Mouse (Mus musculus) retina, postnatal 1 day (tissue): ENCODE measurements around the gene Eci1.
"Not testable (repeated sequence)": the region's sequence is repeated elsewhere in the genome, so short reads cannot be mapped to it uniquely, and the experiment has no call there.

Experiments used
- DNase-seq: peaks from one replicate; pipeline ENCODE4 v3.0.0-alpha.2; 2012

Gene Eci1

DNA sequence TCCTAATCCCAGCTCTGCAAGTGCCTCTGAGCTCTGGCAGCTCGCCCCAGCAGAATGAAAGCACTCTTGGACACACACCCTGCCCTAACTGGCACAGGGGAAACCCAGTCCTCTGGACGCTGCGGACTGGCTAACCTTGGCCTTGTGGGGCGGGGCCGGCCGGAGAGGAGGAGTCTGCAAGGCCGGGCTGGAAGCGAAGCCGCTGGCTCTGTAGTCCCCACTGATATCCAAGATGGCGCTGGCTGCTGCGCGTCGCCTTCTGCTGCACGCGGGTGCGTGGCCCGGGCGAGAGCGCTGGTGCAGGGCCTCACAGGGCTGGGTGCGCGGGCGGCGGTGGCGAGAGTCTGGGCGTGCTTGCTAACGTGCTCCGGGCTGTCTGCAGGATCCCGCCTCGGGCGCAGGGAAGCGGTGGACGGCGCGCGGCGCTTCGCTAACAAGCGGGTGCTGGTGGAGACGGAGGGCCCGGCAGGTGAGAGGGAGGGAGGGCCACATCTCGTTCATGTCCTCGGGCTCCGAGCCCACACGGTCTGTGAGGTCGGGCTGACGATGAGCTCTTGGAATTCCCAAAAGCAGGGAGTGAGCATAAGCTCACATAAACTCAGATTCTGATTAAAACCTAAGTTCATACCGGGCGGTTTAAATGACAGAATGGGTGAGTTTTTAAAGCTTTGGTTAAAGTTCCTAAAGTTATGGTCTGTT is at the start of gene Eci1:
Eci1 (plus strand) TSS at position 171 of the 699 bp plus-strand sequence.
- DNase-seq = peak; percentile 97

- DNase-seq = no peak
These were observed 47.9 kb upstream of the Eci1 start for GRCm38 (mm10) chr17:24378496-24378895.

- no peak for DNase-seq
These were observed 42.7 kb upstream of the Eci1 start for GRCm38 (mm10) chr17:24383789-24384188.

DNA sequence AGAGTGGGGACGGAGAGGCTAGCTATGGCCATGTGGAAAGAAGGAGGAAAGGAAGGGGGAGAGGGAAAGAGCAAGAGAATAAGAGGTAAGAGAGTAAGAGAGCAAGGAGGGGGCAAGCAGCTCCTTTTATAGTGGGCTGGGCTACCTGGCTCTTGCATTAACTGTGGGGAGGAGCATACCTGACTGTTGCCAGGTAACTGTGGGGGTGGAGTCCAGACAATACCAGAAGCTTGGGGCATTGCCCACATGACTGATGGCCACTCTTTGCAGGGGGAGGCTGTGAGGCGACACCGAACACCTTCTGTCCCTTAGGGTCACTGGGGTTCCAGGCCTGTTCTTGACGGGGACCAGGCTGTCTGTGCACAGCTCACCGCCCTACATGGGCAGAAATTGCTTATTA is 37.7 kb upstream of the Eci1 start:
- DNase-seq = no peak

DNA sequence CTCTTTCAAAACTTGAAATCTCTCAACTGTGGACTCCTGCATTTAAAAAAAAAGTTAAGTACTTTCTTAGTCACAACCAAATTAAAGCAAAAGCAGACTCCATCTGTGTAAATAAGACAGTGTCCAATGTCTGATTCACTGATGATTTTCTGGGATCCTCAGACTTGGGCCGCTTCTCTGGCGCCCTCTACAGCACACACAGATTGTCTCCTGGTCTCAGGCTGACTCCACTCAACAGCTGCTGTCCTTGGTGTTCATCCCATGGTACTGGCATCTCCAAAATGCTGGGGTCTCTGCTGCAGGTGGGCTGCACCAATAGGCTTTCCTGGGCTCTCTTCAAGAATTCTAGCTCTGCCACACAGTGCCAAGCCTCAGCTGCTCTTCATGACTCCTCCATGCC is 36.6 kb upstream of the Eci1 start:
- DNase-seq = peak; percentile 61

GRCm38 (mm10) chr17:24391149-24391548 is 35.3 kb upstream of the Eci1 start:
- peak; percentile 38 for DNase-seq

DNA sequence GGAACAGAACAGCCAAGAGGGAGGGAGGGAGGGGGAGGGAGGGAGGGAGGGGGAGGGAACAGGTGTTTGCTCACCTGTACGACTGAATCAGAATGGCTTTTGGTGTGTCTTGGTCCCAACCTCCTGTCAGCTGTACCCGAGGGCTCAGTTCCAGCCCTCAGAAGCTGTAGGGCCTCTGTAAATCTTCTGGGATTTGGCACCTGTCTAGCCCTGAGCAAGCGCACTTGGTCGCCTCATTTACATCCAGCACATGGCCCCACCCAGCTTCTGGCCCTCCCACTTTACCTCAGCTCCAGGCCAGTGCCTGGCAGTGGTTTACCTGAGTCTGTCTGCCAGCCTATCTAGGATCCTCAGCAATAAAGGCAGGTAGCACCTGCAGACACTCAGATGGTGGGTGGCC is 32.9 kb upstream of the Eci1 start:
- no peak for DNase-seq

GRCm38 (mm10) chr17:24394456-24394855 is 32.0 kb upstream of the Eci1 start:
- no peak for DNase-seq

DNA sequence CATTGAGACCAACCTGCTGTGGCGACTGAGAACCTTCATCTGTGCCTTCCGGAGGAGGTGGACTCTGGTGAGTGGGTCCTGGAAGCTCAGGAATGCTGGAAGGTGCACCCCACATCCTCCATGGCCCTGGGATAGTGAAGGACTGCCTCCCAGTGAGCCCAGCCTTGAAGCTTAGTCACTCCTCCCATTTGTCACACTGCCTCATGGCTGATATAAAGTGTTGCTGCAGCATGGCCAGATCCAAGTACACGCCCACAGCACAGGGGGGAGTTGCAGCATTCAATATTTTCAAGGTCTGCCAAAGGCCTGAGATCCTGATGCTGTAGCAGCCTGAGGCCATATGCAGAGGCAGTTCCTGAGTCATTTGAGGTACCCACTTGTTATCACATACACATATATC is 24.1 kb upstream of the Eci1 start:
- DNase-seq = no peak

DNA sequence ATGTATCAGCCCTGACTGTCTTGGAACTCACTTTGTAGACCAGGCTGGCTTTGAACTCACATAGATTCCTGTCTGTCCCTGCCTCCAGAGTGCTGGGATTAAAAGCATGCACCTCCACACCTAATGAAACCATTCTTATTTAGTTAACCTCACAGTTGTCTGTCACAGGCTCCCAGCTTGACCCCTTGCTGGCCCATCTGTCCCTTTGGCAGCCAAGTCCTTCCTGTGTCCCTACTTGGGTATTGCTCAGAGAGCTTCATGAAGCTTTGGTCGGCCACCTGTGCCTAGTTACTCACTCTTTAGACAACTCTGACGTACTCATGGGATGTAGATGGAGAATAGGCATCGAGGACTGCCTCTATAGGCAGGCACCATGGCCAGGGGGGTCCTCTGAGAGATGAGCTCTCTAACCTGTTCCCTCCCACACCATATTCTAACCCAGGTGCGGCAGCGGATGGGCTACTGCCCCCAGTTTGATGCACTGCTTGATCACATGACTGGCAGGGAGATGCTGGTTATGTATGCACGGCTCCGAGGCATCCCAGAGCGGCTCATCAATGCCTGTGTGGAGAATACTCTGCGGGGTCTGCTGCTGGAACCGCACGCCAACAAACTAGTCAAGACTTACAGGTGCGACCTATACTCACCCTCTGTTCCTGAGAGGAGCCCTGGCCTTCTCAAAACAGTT is 19.2 kb upstream of the Eci1 start:
- DNase-seq = no peak

- no peak for DNase-seq
These were observed 12.8 kb upstream of the Eci1 start for GRCm38 (mm10) chr17:24413557-24414211.

DNA sequence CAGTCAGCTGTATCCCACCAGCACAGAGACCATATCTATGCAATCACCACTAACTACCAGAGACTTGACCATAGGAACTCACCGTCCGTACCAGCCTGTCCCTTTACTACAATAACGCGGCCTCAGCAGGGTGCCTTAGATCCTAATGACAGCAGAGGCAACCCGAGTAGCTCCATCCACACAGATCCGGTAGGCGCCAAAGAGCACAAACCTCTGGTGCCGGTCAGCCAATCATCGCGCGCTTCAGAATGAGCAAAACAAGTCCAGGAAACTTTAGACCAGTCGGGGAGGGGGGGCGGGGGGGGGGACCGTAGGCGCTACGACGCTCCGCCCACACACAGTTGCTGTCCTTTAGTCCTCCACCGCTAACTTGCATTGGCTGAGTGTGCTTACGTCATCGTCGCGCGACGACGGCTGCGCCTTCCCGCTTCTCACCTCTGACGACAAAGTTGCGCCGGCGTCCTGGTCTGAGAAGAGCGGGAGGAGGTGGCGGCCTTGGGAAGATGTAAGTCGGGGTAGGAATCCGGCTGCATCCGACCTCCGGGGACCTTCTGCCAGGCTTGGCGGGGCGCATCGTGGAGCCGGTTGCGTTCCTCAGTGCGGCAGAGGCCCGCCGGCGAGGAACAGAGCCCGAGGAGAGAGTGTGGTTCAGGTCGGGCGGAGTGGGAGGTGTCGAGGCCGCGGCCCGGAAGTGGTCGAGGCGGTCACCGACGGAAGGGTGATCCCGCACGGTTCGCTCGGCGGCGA is 12.0 kb upstream of the Eci1 start, which contains the start of gene Rnps1:
Rnps1 (plus strand) TSS at position 336 of the 747 bp plus-strand sequence.
- peak; percentile 100 for DNase-seq

DNA sequence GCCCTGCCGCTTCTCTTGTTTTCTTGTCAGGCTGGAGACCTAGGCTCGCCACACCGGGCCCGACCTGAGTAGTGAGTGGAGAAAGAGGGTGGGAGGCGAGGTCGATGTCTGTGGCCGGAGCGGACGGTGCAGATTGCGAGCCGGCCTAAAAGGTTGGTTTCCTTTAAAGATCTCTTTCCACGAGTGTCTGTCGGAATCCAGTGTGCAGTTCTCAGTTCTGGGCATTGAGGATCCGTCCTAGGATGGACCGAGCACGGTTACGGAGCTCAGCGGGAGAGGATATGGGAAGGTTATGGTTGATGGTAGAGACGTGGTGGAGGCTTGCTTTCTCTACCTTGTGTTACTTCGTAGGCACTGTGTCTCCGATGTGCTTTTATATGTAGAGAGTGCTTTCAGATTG is 11.4 kb upstream of the Eci1 start:
- DNase-seq = no peak

GRCm38 (mm10) chr17:24416051-24416652 is 10.3 kb upstream of the Eci1 start:
- DNase-seq = no peak

GRCm38 (mm10) chr17:24423114-24423513 is 3.3 kb upstream of the Eci1 start:
- DNase-seq = no peak

DNA sequence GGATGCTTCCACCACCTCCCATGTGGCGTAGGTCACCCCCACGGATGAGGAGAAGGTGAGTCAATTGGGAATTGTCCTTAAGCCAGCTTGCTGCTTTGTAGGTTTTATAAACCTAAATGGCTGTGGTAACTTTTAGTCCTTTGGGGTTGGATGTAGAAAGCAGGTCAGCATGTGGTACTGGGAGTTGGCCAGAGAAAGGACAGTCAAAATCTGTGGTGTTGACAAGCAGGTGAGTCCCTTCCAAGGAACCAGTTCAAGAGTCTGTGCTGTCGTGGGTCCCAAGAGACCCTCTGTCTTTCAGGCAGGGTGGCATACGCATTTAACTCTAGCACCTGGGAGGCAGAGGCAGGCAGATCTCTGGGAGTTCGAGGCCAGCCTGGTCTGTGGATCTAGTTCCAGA is 2.0 kb upstream of the Eci1 start:
- no peak for DNase-seq

DNA sequence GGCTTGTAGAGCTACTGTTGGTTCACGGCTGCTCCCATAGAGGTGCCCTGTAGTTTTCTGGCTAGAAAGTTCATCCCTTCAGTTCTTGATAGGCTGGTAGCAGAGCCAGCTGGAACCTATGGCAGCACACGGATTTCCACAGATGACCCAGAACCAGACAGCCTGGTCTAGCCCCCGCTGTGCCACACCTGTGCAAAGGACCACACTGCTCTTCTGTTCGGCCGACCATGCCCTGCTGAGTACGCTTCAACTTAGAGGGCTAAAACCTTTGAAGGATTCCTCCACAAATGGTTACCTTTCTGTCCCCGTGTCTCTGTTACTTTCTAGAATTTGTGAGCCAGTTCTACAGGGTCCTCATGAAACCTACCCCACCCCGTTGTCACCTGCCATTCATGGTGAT is 1.1 kb upstream of the Eci1 start:
- not testable (repeated sequence) for DNase-seq

- no peak for DNase-seq
These were observed 536 bp upstream of the Eci1 start for GRCm38 (mm10) chr17:24425905-24426304.

DNA sequence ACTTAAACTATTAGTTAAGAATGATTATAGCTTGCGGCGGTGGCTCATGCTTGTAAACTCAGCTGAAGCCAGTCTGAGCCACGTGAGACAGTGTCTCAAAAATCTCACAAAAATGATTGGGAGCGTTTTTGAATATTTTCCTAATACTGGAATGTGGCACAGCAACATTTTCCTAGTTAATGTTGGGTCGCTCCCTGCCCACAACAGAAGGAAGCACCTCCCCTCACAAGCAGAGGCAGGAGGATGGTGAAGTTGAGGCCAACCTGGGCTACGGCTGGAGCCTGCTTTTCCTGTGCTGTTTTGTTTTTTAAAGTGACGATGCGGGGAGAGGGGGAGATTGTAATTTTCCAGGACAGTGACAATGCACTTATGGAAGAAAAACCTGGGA is 723 bp downstream of the Eci1 start:
- DNase-seq = peak; percentile 37

DNA sequence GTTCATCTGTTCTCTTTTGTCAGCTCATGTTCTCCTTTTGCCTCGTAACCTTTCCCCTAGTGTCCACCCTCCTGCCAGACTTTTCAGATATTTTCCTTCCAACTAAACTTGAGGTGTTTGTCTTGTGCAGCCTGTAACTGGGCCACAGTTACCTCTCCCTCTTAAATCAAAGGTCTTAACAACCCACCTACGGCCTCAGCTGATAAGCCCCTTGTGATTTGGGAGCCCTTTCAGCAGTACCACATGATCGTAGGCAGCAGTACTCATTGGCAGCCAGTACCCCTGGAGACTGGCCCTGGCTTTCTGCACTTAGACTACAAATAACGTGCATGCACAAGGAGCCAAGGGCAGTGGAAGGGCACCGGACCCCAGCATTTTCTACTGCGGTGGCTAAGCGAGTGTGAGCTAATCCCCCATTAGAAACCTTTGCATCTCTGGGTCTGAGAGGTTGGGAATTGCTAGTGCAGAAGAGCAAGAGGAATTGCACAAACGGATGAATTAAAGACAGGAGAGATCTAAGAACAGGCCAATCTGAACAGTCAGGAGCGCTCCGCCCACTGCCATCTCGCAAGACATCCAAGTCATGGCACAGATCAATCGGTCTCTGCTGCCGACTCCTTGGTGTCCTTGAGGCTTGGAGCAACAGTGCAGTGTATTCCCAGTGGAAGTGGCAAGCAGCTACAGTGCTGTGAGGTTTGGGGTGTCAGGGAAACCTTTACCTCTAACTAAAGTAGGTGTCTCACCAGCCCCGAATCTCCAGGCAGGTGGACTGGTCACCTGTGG is 3.0 kb downstream of the Eci1 start:
- no peak for DNase-seq

- peak; percentile 70 for DNase-seq
These were observed 10.6 kb downstream of the Eci1 start for GRCm38 (mm10) chr17:24437016-24437415.

GRCm38 (mm10) chr17:24440377-24440776 is 13.9 kb downstream of the Eci1 start:
- no peak for DNase-seq
